In genomic region chr19:28196881-28197280, GRCm38 (mm10) we compare ENCODE assay signal across 21 mouse cellular contexts.
"Had no signal": no experiment of that assay in that cellular context is flagged by ENCODE, and none has a peak within 500 bp of the region (broad histone marks: within the 10 kb centered on the region; RNA-seq: fewer than 3 reads in every experiment).

No protein-coding gene starts in this region.

- H3K4me3 ChIP-seq: heart, adult 2 months; heart, embryonic 13.5 days; heart, embryonic 15.5 days; hindbrain, embryonic 13.5 days; hindbrain, embryonic 15.5 days; limb, embryonic 12.5 days; liver, embryonic 13.5 days; liver, embryonic 15.5 days had no signal

- H3K27me3 ChIP-seq: heart, embryonic 13.5 days; heart, embryonic 15.5 days; hindbrain, embryonic 13.5 days; hindbrain, embryonic 15.5 days; limb, embryonic 12.5 days; liver, embryonic 13.5 days; liver, embryonic 15.5 days had no signal

- H3K36me3 ChIP-seq: heart, embryonic 13.5 days; heart, embryonic 15.5 days; hindbrain, embryonic 13.5 days; hindbrain, embryonic 15.5 days; limb, embryonic 12.5 days; liver, embryonic 13.5 days; liver, embryonic 15.5 days had no signal

- DNase-seq: forebrain, postnatal 0 days; gastrocnemius, postnatal 14 days; gastrocnemius, postnatal 36 days; heart, adult 11 months; heart, adult 2 months; heart, postnatal 14 days; heart, postnatal 36 days; kidney, postnatal 10 days; layer of hippocampus, adult 9-11 months; layer of hippocampus, postnatal 36 days; left cerebral cortex, postnatal 4 days; liver; liver, embryonic 13.5 days; liver, postnatal 0 days had no signal

- H3K27ac ChIP-seq: heart, adult 2 months; heart, embryonic 13.5 days; heart, embryonic 15.5 days; hindbrain, embryonic 13.5 days; hindbrain, embryonic 15.5 days; hindbrain, postnatal 0 days; limb, embryonic 12.5 days; liver, embryonic 13.5 days; liver, embryonic 15.5 days had no signal

- H3K4me1 ChIP-seq: heart, embryonic 13.5 days; heart, embryonic 15.5 days; hindbrain, embryonic 13.5 days; limb, embryonic 12.5 days; liver, embryonic 13.5 days; liver, embryonic 15.5 days had no signal

- H3K9me3 ChIP-seq: heart, embryonic 15.5 days; hindbrain, embryonic 13.5 days; hindbrain, embryonic 15.5 days; liver, embryonic 13.5 days; liver, embryonic 15.5 days had no signal
